Mouse (Mus musculus): ENCODE measurements around the gene Baz1a. TPM values are rescaled to one million over a fixed set of nuclear protein-coding genes. Genes with fewer than 3 reads are reported as not detected.

Gene Baz1a
- polyA plus RNA-seq (2012; rRNA removed): 4.4 and 6.4 TPM in 2 replicates

DNA sequence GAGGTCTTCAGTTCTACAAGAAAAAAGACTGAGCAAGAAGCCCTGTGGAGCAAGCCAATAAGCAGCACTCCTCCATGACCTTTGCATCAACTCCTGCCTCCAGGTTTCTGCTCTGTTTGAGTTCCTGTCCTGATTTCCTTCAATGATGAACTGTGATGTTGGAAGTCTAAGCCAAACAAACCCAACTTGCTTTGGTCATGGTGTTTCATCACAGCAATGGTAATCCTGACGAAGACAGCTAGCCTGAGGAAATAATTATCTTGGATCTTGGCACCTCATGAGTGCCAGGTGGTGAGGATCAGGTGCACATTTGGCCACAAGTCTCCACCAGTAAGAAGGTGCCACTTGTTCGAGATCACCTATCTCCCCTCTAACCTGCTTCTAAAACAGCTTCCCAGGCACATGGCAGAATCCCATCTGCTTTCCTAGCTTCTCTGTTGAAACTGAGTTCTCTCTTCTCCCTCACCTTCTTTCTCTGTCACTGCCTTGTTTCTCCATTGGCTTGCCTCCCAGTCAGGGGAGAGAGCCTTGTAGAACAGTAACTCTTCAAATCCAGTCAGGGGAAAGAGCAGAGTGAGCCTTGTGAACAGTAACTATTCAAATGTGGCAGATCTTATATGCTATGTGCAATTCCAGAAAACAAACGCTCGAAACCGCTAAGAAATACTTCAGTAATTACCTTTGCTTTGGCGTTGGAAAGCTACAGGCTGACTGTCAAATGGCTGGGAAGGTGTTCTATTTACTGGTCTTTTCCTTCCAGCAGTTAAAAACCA lies at the start of gene Baz1a:
Baz1a (minus strand) TSS at position 723 of the 773 bp plus-strand sequence.
- no peak for DNase-seq (ENCODE audit: low read depth, low spot score)
- WGBS: 65% methylated on average over 6 of the region's 6 CpGs

DNA sequence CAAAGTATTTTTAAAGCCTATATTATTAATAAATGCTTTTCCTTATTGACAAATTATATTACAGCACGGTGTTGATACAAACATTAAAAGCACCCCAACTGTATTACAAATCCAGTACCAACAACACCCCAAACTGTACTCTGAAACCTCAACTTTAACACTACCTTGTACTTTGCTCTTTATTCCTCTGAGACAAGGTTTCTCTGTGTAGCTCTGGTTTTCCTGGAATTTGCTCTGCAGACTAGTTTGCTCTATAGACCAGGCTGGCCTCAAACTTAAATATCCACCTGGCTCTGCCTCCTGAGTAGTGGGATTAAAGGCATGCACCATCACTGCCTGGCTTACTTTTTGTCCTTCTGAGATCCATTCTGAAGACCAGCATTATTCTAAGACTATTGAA lies 48.0 kb upstream of the Baz1a start:
- WGBS: 61% methylated on average over 1 of the region's 1 CpGs
- DNase-seq (ENCODE audit: low read depth, low spot score): no peak

DNA sequence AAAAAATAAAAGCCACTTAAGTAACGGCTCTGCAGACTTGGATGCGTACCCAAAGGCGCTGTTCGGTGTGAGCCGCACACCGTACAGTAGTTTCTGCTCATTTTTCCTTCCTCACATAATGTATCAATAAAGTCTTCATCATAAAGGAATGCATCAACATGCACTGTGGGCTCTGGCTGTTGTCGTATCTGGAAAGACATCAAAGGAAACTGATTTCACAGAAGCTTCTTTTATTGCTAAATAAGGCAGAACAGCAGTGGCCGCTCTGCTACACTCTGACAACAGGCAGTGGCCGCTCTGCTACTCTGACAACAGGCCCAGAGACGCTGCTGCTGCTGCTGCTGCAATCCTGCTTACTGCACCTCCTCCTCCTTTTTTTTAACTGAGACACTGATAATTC lies 46.9 kb upstream of the Baz1a start:
- no peak for DNase-seq (ENCODE audit: low read depth, low spot score)
- WGBS: 59% methylated on average over 10 of the region's 10 CpGs

DNA sequence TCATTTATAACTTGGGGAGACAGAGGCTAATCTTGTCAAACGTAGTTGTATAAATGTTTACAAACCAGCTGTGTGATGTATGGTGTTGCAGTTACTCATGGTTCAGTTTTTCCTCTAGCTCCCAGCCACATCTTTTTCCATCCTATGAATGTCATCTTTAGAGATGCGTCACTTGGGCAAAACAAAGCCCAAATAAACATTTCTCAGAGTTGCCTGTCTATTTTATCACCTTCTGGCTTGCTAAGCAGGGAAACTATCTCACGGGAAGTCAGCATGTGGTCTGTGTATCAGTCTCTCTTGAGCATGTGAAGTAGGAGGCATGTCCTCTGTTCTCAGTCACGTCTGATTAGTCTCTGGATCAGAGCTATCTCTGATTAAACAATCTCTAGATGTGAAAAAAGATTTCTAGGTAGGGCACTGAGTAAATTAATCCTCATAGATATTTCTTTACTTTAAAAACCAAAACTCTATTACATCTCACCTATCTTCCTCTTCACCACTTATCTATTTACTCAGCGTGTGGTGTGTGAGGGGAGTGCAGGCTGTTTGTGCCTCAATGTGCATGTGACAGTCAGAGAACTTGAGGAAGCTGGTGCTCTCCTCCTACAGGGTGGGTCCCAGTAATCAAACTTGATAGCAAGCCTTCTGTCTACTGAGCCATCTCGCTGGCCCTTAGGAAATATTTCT lies 46.2 kb upstream of the Baz1a start:
- DNase-seq (ENCODE audit: low read depth, low spot score): no peak
- WGBS: 66% methylated on average over 6 of the region's 6 CpGs

DNA sequence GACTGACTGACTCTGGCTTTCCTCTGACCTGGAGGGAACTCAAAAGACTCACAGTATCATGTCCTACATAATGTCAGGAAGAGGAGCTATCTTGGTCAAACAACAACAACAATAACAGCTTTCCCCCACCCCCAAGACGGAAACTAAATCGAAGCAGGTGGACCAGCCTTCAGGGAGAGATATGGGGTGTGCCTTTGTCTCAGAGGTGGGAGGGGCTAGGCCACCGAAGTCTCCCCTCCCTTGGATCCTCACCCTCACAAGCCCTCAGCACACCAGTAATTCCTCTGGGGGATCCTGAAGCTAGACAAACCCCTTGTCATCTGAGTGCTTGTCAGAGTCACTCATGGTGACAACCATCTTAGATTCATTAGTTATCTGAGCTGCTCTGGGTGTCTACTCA lies 45.7 kb upstream of the Baz1a start:
- 33% methylated on average over 3 of the region's 3 CpGs for WGBS
- DNase-seq (ENCODE audit: low read depth, low spot score): no peak

DNA sequence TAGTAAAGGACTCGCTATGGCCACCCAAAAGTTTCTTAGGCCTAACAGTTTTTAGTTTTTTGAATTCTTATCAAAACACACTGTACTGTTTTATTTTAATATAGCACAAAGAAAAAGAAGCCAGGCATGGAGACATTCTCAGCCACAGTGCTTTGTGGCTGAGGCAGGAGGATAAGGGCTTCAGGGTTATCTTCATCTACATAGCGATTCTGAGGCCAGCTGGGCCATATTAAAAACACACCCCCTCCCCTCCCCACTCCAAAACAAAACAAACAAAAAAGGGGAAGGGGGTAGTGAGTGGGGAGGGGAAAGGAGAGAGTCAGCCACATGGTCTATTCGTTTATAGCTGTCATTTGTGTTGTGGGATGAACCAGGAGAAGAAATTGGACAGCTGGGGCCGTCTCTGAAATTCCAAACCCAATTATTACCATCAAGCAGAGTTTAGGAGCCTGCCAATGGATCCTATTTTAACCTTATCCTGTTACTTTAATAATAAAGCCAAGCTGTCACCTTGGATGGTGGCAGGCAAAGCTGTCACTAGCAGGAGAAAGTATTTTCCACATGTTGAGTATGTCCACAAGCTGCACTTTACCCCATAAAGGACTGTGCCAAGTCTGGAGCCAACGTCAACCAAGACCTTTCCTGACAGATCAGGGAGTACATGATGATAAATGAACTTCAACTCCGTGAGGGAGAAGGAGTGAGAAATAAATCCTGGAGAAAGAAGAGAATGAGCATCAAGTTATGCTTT lies 44.9 kb upstream of the Baz1a start:
- 69% methylated on average over 6 of the region's 6 CpGs for WGBS
- DNase-seq (ENCODE audit: low read depth, low spot score): no peak

DNA sequence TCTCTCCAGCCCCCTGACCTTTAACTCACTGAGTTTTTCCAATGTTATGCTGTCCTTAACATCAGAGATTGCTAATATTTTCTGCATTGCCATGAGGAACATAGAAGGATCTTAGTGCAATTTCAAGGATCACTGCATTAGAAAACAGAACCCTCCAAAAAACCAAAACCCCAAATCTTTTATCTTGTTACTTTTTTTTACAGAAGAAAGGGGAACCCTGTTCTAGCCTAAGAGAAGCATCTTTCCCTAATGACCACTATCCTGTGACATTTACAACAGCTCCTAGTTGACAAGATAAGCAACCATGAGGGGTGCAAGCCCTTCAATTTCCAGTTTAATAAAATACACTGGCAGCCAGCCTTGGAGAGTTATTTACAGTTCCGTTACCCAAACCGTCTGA lies 42.6 kb upstream of the Baz1a start:
- DNase-seq (ENCODE audit: low read depth, low spot score): no peak
- WGBS: 43% methylated on average over 2 of the region's 2 CpGs

DNA sequence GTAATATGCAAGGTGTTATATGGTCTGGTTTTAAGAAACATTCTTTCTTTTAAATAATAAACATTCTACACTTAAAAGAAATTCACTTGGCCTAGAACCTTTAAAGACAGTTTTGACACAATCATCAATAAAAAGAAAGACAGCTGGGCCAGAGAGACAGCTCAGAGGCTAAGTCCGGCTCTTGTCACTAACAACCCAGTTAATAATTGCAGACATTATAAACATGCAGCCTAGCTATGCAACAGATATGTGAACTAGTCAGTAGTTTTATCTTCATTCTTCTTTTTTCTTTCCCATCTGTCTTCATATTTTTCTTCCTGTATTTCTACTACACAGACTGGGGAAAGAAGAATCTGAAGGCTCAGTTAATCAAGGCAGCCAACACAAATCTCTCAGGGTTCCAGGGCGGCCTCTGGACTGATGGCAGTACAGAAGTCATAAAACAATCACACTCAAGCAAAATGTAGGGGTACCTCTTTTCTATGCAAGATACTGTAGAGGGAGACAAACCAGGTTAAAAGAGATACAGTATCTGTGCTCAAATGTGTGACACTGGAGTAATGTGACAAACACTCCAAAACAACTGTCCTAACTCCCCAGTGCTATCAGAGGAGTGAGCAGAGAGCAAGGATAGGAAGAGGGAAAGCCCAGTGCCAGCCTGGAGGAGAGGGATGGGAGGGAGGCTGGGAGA lies 40.5 kb upstream of the Baz1a start:
- DNase-seq (ENCODE audit: low read depth, low spot score): no peak
- 60% methylated on average over 2 of the region's 2 CpGs for WGBS

DNA sequence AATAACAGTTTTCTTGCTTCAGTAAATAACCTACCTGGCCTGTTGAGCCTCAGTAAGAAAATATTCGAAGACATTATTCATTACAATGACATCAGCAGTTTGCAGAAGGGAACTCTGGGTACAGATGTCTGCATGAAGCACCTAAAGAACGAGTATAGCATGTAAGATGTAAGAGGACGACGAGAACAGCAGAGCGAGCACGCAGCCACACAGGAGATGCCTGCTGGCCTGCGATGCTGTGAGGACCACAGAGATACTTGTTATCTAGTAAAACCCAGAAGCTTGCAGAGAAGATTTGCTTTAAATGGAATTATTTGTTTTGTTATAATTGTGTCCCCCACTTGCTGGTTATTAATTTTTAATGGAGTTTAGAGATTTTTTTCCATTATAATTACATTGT lies 39.1 kb upstream of the Baz1a start:
- 92% methylated on average over 7 of the region's 7 CpGs for WGBS
- no peak for DNase-seq (ENCODE audit: low read depth, low spot score)

DNA sequence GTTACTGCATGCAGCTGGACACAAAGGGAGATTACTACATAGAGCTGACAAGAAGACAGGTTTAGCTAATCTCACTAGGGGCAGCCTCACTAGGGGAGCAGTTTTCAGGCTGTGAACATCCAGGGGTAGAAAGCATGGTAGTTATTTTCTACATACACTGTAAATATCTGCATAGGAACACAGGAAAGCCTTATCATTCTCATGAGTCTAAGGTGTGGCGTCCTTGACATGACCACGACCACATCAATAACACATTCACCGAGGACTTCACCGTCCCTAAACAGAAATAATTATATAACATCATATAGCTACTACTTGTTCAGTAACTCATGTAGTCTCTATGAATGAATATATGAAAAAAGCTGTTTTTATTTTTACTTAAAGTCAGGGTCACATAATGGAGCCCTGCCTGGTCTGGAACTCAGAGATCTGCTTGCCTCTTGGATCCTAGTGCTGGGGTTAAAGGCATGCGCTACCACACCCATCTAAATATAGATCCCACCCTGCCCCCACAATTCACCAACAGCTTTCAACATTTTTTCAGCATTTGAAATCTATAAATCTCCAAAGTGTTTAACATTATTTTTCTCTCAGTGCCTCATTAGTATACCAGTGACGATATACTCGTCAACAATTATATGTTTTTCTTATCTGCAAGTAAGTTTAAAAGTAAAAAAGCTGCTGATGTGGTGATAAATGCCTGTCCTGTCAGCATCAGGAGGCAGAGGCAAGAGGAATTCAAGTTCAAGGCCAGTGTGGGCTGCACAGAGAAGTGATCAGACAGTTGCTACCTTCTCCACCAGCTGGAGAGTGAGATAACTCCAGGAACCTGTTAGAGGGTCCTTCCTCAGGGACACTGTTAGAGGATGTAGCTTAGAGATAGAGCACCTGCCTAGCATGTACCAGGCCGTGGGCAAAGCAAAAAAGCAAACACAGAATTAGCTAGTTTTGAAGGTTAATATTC lies 37.3 kb upstream of the Baz1a start:
- DNase-seq (ENCODE audit: low read depth, low spot score): no peak
- WGBS: 88% methylated on average over 8 of the region's 8 CpGs

DNA sequence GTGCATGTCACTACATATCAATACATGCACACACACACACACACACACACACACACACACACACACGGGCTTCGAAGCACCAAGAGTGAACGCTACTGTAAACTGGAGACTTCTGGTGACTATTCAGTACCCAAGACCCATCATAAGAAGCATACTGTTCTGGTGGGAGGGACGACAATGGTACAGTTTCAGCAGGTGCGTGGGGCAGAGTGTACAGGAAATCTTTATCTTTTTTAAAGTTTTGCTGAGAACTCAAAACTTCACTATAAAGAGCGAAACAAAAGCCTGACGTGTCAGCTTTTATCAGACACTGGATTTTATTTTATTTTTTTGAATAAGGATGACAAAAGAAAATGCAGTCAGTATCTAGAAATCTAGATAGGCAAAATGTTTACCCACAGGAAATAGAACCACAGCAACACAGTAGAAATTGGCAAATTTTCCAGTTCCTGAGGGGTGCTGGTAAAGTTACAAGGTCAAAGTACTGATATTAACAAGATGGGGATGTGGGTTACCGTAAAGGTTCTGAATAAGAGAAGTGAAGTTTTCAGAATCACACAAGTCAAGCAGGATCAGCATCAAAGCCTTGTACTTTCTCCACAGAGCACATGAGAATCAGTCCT lies 35.7 kb upstream of the Baz1a start:
- 89% methylated on average over 8 of the region's 8 CpGs for WGBS
- no peak for DNase-seq (ENCODE audit: low read depth, low spot score)

DNA sequence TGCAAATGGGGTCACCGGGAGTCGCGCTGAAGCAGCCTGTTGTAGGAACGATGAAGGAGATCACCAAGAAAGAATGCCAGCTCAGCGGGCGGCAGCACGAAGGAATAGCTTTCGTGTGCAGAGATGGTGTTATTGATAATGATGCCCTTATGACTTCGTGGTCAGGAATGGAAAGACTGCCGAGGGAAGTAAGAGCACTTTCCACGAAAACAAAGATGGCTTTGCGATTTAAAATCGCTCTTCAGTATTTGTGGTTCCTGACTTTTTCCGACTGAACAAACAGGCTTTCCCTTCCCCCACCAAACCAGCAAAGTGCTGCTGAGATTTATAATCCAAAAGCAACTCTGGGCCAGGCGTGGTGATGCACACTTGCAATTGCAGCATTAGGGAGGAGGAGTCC lies 26.9 kb upstream of the Baz1a start:
- DNase-seq (ENCODE audit: low read depth, low spot score): no peak
- WGBS: 74% methylated on average over 15 of the region's 15 CpGs

DNA sequence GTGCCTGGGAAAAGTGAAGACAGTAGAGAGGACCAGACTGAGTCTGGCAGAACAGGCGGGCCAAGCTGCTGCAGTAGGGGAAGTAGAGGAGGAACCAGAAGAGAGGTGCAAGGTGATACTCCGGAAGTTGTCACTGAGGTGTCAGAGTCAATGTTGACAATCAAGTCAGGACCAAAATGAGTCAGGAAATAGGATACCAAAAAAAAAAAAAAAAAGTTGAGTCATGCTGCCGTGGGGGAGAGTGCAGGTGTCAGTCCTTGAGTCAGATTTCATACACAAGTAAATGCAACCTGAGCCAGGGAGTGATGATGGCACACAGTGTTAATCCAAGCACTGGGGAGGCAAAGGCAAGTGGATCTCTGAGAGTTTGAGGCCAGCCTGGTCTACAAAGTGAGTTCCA lies 12.9 kb upstream of the Baz1a start:
- WGBS: 29% methylated on average over 3 of the region's 3 CpGs
- DNase-seq (ENCODE audit: low read depth, low spot score): no peak

DNA sequence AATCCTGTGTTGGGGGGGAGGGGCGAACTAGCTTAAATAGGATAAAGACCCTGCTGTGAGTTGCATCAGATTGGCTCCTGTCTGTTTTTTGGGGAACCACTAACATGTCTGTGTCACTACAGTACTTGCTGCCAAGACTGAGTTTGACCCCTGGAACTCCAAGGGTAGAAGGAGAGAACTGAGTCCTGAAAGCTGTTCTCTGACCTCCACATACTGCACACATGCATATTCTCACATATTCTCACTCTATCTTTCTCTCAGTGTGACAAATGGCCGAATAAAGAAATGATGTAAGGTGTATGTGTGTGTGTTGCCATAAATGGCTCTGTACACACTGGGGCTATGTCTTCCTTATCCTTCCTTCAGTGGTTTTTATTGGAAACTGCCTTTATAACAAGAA lies 9.1 kb upstream of the Baz1a start:
- DNase-seq (ENCODE audit: low read depth, low spot score): no peak
- 66% methylated on average over 2 of the region's 2 CpGs for WGBS

DNA sequence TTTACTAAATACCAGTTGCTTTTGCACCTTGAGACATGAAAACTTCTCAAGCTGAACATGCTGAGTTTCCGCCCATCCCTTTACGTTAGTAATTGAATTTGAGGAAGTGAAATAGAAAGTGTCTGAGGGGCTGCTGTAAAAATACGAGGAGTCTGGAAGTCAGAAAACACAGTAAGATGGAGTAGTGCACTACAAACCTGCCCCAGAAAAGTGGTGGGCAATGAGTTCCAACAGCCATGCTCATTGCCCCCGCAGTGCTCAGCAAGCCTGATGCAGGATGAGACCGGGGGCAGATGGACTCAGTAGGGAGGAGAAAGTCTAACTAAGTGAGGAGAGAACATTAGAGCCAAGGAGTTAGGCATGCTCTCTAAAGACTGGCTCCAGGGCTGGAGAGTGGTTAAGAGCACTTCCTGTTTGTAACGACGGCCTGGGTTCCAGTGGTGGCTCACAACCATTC lies 5.3 kb upstream of the Baz1a start:
- DNase-seq (ENCODE audit: low read depth, low spot score): no peak
- WGBS: 80% methylated on average over 7 of the region's 7 CpGs

DNA sequence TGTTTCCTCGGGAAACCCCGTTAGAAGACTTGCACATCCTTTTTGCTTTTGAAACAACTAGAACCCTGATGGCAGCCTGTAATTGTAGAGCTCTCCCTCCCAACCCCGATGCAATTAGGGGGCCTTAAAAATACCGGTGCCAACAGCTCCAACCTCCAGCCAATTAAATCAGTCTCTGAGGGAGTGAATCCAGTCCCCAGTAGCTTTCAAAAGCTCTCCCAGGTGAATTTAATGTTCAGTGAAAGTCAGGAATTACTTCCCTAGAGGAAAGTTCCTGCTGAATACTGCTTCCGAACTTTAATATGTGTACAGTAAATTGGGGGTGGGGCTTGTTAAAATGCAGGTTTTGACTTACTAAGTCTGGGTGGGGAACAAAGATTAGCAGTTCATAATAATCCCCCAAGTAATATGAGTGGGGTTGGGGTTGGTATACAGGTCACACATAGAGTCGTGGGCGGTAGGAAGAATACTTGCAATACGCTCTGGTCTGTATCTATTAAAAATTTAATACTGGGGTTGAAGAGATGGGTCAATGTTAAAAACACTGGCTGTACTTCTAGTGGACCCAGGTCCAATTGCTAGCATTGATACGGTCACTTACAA lies 3.1 kb upstream of the Baz1a start:
- no peak for DNase-seq (ENCODE audit: low read depth, low spot score)
- 53% methylated on average over 9 of the region's 9 CpGs for WGBS

DNA sequence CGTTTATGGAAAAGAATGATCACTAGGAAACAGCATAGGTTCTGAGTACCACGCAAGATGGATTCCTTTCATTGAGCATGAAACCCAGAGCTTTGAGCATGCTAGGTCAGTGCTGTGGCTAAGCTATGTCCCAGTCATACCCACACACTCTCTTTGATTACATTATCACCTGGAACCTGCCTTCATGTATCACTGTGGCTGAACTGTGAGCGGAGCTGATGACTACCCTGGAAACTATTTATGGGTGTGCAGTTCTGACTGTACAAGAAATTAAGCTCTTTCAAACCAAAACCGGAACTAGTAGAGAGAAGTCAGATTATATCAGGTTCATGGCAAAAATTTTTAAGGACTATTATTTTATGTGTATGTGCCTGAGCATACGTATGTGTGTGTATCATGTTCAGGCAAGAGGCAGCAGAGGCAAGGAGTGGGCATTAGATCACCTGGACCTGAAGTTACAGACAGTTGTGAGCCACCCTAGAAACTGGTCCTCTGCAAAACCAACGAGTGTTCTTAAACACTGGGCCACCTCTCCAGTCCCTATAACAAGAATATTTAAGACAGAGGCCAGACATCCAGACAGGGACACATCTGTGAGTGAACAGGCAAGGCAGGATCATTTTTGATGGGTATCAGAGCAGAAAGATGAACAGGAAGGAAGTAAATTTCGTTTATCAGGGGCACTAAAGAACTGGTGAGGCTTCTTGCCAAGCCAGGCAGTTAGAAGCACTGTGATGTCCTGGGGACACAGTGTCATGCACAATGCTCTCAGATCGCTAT lies 2.4 kb upstream of the Baz1a start:
- 52% methylated on average over 8 of the region's 8 CpGs for WGBS
- DNase-seq (ENCODE audit: low read depth, low spot score): no peak
